Mouse (Mus musculus) embryonic facial prominence, embryonic 14.5 days (tissue): ENCODE measurements around the gene Dab1. TPM values are rescaled to one million over a fixed set of nuclear protein-coding genes. Genes with fewer than 3 reads are reported as not detected.

Source experiments
- ATAC-seq: fragments of 200-750 bp; cut with Nextera tagmentation; 2 replicates; pipeline ENCODE4 v1.8.0; 2017; ENCODE audit warnings: low read depth, moderate number of reproducible peaks, moderate TSS enrichment
- DNase-seq: peaks from one replicate; pipeline ENCODE4 v3.0.0-alpha.2; 2015; ENCODE audit warnings: low spot score
- H3K27ac ChIP-seq: fragments of 300-500 bp; sonication (generic); replicated peaks from 2 replicates; pipeline ENCODE4 v1.5.1; 2014; ENCODE audit warnings: low read depth, mild to moderate bottlenecking, low read length, moderate library complexity
- H3K27me3 ChIP-seq: fragments of 300-500 bp; sonication (generic); replicated peaks from 2 replicates; pipeline ENCODE4 v1.6.1; 2014; ENCODE audit warnings: low read length; ENCODE audit not compliant: control insufficient read depth, insufficient read depth
- H3K36me3 ChIP-seq: fragments of 300-500 bp; sonication (generic); 2 replicates; pipeline ENCODE4 v1.6.1; 2014; ENCODE audit warnings: low read length, mixed read lengths; ENCODE audit not compliant: control insufficient read depth, insufficient read depth
- H3K4me1 ChIP-seq: fragments of 300-500 bp; sonication (generic); 2 replicates; pipeline ENCODE4 v1.6.1; 2014; ENCODE audit warnings: antibody characterized with exemption, low read length; ENCODE audit not compliant: control insufficient read depth, insufficient read depth
- H3K4me2 ChIP-seq: fragments of 300-500 bp; sonication (generic); 2 replicates; pipeline ENCODE4 v1.6.1; 2014; ENCODE audit warnings: low read depth, mild to moderate bottlenecking, low read length, moderate library complexity, mixed read lengths
- H3K4me3 ChIP-seq: fragments of 300-500 bp; sonication (generic); 2 replicates; pipeline ENCODE4 v1.5.1; 2014; ENCODE audit warnings: low read depth, mild to moderate bottlenecking, low read length
- H3K9ac ChIP-seq: fragments of 300-500 bp; sonication (generic); 2 replicates; pipeline ENCODE4 v1.6.1; 2014; ENCODE audit warnings: low read depth, mild to moderate bottlenecking, low read length, moderate library complexity, mixed read lengths
- H3K9me3 ChIP-seq: fragments of 300-500 bp; sonication (generic); 2 replicates; pipeline ENCODE4 v1.6.1; 2016; ENCODE audit warnings: low read length; ENCODE audit not compliant: control insufficient read depth
- WGBS: fragments of 180-500 bp; shearing (Covaris S2); extraction: QIAGEN DNeasy Blood & Tissue Kit; methylation state at CpG from one replicate; pipeline ENCODE4 v1.1.7; 2014; 5-methylcytosine and 5-hydroxymethylcytosine counted together
- polyA plus RNA-seq: library from polyadenylated mRNA; unstranded; fragments of >200 nt; fragmentation: Nextera tagmentation; extraction: Ambion mirVana; gene quantifications from 2 replicates; pipeline ENCODE4 v1.2.1, GENCODE M21; 2014

The Dab1 gene
- polyA plus RNA-seq, 1 experiment from 2014 or later: 7.5 TPM

- H3K36me3 ChIP-seq: no peaks in the 10 kb centered on the region
- no peaks in the 10 kb centered on the region for H3K9me3 ChIP-seq
- H3K27ac ChIP-seq: no peak overlapping the region
- H3K27me3 ChIP-seq: no peaks in the 10 kb centered on the region
- no peak overlapping the region for H3K9ac ChIP-seq
- ATAC-seq (no peak), DNase-seq (no peak)
- WGBS: 65% methylated on average over 2 of the region's 2 CpGs
- no peaks in the 10 kb centered on the region for H3K4me1 ChIP-seq
- no peak overlapping the region for H3K4me2 ChIP-seq
- H3K4me3 ChIP-seq: no peak overlapping the region
These were observed 355.4 kb downstream of the Dab1 start for GRCm38 (mm10) chr4:103974536-103974935.

DNA sequence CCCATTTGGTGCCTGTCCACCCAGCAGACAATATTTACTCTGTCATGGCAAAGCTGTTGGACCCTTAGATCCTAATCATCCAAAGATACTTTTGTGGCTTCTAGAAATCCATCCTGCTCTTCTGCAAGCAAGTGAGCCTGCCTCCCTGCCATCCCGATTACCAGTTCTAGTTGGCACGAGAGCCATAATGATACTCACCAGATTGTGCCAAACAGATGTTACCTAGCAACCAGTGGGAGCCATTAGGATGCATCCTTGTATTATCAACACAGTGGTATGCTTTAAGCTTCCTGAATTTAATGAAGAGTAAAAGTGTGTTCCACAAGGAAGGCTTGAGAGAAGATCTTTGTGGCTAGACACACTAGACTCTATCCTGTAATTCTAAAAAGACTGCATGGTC lies 355.8 kb downstream of the Dab1 start:
- DNase-seq (no peak), ATAC-seq (no peak)
- H3K9ac ChIP-seq: no peak overlapping the region
- WGBS: 87% methylated on average over 2 of the region's 2 CpGs
- no peak overlapping the region for H3K27ac ChIP-seq
- H3K9me3 ChIP-seq: no peaks in the 10 kb centered on the region
- H3K4me3 ChIP-seq: no peak overlapping the region
- no peaks in the 10 kb centered on the region for H3K36me3 ChIP-seq
- no peaks in the 10 kb centered on the region for H3K27me3 ChIP-seq
- no peak overlapping the region for H3K4me2 ChIP-seq
- H3K4me1 ChIP-seq: no peaks in the 10 kb centered on the region

DNA sequence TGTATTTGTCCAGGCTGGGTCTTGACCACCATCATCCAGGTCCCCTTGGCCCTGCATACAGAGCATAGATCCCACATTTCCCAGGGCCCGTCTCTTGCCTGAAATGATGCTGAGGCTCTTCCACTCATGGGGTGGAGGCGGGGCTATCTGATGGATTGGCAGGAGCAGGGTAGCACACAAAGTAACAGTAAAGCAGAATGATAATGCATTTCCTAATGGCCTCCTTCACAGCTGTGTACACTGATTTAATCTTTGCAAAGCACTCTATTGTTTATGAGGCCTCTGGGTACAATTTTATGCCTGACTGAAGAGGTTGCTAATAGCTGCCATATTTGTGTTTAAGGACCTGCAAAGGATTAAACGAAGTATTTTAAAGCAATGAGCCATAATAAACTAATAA lies 374.7 kb downstream of the Dab1 start:
- no peaks in the 10 kb centered on the region for H3K27me3 ChIP-seq
- DNase-seq (no peak), ATAC-seq (no peak)
- no peaks in the 10 kb centered on the region for H3K9me3 ChIP-seq
- no peak overlapping the region for H3K27ac ChIP-seq
- no peaks in the 10 kb centered on the region for H3K4me1 ChIP-seq
- no peaks in the 10 kb centered on the region for H3K36me3 ChIP-seq
- WGBS: 75% methylated on average over 3 of the region's 3 CpGs
- H3K4me3 ChIP-seq: no peak overlapping the region
- no peak overlapping the region for H3K4me2 ChIP-seq
- H3K9ac ChIP-seq: no peak overlapping the region

DNA sequence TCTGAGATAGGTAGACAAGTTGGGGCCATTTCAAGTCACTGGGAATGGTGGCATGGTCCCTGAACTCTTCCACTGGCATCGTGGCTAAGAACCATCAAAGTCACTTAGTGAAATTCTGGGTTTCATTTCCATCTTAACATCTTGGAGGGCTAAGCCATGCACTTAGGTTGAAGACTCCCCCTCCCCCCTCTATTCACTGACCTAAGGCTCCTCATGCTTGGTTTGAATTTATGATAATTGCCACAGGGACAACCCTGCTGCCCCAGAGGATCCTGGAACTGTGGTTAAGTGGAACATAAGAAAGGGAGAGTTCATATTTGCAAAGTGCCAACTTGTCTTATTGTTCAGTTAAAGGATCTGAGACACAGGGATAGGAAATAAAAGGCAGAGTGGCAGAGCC lies 375.2 kb downstream of the Dab1 start:
- no peaks in the 10 kb centered on the region for H3K27me3 ChIP-seq
- no peak overlapping the region for H3K4me2 ChIP-seq
- no peak overlapping the region for H3K9ac ChIP-seq
- DNase-seq (no peak), ATAC-seq (no peak)
- 81% methylated on average over 1 of the region's 1 CpGs for WGBS
- no peaks in the 10 kb centered on the region for H3K4me1 ChIP-seq
- no peaks in the 10 kb centered on the region for H3K9me3 ChIP-seq
- H3K27ac ChIP-seq: no peak overlapping the region
- no peaks in the 10 kb centered on the region for H3K36me3 ChIP-seq
- H3K4me3 ChIP-seq: no peak overlapping the region

DNA sequence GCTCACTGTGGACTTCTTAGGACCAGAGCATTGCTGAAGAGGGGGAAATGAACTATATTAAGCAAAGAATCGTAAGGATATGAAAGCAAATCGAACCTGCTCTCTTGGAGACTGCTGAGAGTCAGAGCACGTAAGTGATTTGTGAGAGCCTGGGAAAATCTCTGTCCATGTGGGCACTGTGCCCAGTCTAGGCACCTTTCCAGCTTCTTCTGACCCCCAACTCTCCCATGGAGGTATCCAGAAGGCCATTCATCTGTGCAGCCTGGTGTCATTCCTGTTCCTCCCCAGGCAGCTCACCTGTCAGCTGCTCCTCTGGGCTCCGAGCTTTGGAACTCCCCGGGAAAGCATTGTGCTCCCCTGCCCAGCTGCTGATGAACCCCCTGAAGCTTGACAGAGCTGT lies 389.2 kb downstream of the Dab1 start:
- Histone ChIP-seq H3K27ac (no peak overlapping the region), H3K9ac (no peak overlapping the region), H3K9me3 (no peaks in the 10 kb centered on the region), H3K4me3 (no peak overlapping the region), H3K36me3 (no peaks in the 10 kb centered on the region), H3K4me1 (no peaks in the 10 kb centered on the region), H3K27me3 (no peaks in the 10 kb centered on the region), H3K4me2 (no peak overlapping the region)
- 58% methylated on average over 5 of the region's 5 CpGs for WGBS
- DNase-seq (no peak), ATAC-seq (no peak)

- Histone ChIP-seq H3K36me3 (no peaks in the 10 kb centered on the region), H3K4me2 (no peak overlapping the region), H3K4me3 (no peak overlapping the region), H3K4me1 (no peaks in the 10 kb centered on the region), H3K9ac (no peak overlapping the region), H3K9me3 (no peaks in the 10 kb centered on the region), H3K27ac (no peak overlapping the region), H3K27me3 (no peaks in the 10 kb centered on the region)
- WGBS: 48% methylated on average over 4 of the region's 4 CpGs
- DNase-seq (no peak), ATAC-seq (no peak)
These were observed 392.5 kb downstream of the Dab1 start for GRCm38 (mm10) chr4:104011683-104012082.

- H3K9ac ChIP-seq: no peak overlapping the region
- no peaks in the 10 kb centered on the region for H3K27me3 ChIP-seq
- ATAC-seq (no peak), DNase-seq (no peak)
- H3K4me3 ChIP-seq: no peak overlapping the region
- no peaks in the 10 kb centered on the region for H3K36me3 ChIP-seq
- no peaks in the 10 kb centered on the region for H3K4me1 ChIP-seq
- no peak overlapping the region for H3K4me2 ChIP-seq
- H3K27ac ChIP-seq: no peak overlapping the region
- H3K9me3 ChIP-seq: no peaks in the 10 kb centered on the region
- WGBS: 68% methylated on average over 4 of the region's 4 CpGs
These were observed 393.0 kb downstream of the Dab1 start for GRCm38 (mm10) chr4:104012150-104012549.

DNA sequence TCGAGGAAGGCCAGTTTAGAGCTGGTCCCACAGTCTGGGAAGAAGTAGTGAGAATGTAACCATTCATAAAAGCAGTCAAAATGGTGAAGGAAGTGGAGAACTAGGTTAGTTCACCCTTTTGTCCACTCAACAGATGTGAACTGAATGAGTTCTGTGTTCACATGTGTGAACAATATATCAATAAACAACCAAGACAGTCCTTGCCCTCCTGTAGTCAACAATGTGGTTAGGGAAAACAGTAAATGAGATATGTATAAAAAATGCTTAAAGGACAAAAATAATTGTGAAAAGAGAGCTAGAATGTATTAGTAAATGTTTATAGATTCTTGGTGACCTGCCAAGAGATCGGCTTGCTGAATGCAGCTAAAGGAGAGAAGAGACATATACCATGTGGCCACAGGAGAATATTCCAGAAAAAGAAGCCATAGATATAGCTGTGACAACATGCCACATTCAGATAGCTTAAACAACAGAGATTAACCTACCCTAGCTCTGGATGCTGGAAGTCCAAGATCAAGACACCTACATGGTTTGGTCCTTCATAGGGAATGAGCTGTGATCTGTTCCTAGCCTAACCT lies 406.0 kb downstream of the Dab1 start:
- Histone ChIP-seq H3K4me1 (no peaks in the 10 kb centered on the region), H3K36me3 (no peaks in the 10 kb centered on the region), H3K4me2 (no peak overlapping the region), H3K9me3 (no peaks in the 10 kb centered on the region), H3K27ac (no peak overlapping the region), H3K9ac (no peak overlapping the region), H3K27me3 (no peaks in the 10 kb centered on the region), H3K4me3 (no peak overlapping the region)
- WGBS: 78% methylated on average over 2 of the region's 2 CpGs
- ATAC-seq (no peak), DNase-seq (no peak)

GRCm38 (mm10) chr4:104026834-104027233 lies 407.7 kb downstream of the Dab1 start:
- Histone ChIP-seq H3K36me3 (no peaks in the 10 kb centered on the region), H3K4me2 (no peak overlapping the region), H3K27me3 (no peaks in the 10 kb centered on the region), H3K4me3 (no peak overlapping the region), H3K9me3 (no peaks in the 10 kb centered on the region), H3K9ac (no peak overlapping the region), H3K27ac (no peak overlapping the region), H3K4me1 (no peaks in the 10 kb centered on the region)
- DNase-seq (no peak), ATAC-seq (no peak)
- 24% methylated on average over 2 of the region's 2 CpGs for WGBS
